Mouse (Mus musculus) midbrain, embryonic 15.5 days (tissue): ENCODE measurements at regions not wholly inside any gene's neighbourhood (a gene's known extent, or its start where the extent isn't known, plus 50 kb on each side); places are given as distances from the start of the nearest gene placed in this dataset.

Experiments used
- ATAC-seq: fragments of 200-750 bp; cut with Nextera tagmentation; replicated peaks from 2 replicates; pipeline ENCODE4 v1.8.0; 2017; ENCODE audit warnings: moderate TSS enrichment
- H3K27ac ChIP-seq: fragments of 300-500 bp; sonication (generic); 2 replicates; pipeline ENCODE4 v1.5.1; 2015; ENCODE audit warnings: mild to moderate bottlenecking, inconsistent platforms
- H3K27me3 ChIP-seq: fragments of 300-500 bp; sonication (generic); replicated peaks from 2 replicates; pipeline ENCODE4 v1.6.1; 2015; ENCODE audit warnings: inconsistent platforms
- H3K36me3 ChIP-seq: fragments of 300-500 bp; sonication (generic); replicated peaks from 2 replicates; pipeline ENCODE4 v1.6.1; 2015; ENCODE audit warnings: inconsistent platforms
- H3K4me1 ChIP-seq: fragments of 300-500 bp; sonication (generic); 2 replicates; pipeline ENCODE4 v1.6.1; 2015; ENCODE audit warnings: inconsistent platforms
- H3K4me2 ChIP-seq: fragments of 300-500 bp; sonication (generic); 2 replicates; pipeline ENCODE4 v1.6.1; 2015; ENCODE audit warnings: inconsistent platforms, mild to moderate bottlenecking, moderate library complexity
- H3K4me3 ChIP-seq: fragments of 300-500 bp; sonication (generic); 2 replicates; pipeline ENCODE4 v1.5.1; 2015; ENCODE audit warnings: mild to moderate bottlenecking, inconsistent platforms
- H3K9ac ChIP-seq: fragments of 300-500 bp; sonication (generic); 2 replicates; pipeline ENCODE4 v1.6.1; 2015; ENCODE audit warnings: mild to moderate bottlenecking, inconsistent platforms
- H3K9me3 ChIP-seq: fragments of 300-500 bp; sonication (generic); 2 replicates; pipeline ENCODE4 v1.6.1; 2016; ENCODE audit warnings: inconsistent platforms
- WGBS: fragments of 180-500 bp; shearing (Covaris S2); methylation state at CpG from one replicate; pipeline ENCODE4 v1.1.7; 2015; ENCODE audit warnings: mixed read lengths; 5-methylcytosine and 5-hydroxymethylcytosine counted together

DNA sequence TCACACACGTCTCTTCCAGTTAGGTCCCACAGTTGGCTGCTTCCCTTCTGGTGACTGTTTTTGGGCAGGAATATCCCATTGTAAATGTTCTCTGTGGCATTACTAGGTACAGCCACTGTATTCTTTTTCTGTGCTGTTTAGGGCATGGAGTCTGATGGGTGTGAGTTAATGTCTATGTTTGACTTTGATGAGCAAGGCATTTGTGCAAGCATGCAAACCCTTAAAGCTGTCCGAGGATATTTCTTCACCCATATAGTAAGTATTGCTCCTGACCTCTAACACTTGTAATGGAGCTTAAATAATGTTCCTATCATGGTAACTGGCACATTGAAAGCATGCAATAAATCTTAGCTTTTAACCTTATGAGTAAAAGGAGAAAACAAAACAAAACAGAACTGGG, 133.6 kb upstream of the Col8a1 start:
- H3K4me3 ChIP-seq = no peak overlapping the region
- H3K36me3 ChIP-seq = no peaks in the 10 kb centered on the region
- 78% methylated on average over 2 of the region's 2 CpGs for WGBS
- no peak overlapping the region for H3K27ac ChIP-seq
- no peak overlapping the region for H3K9ac ChIP-seq
- H3K4me1 ChIP-seq = no peaks in the 10 kb centered on the region
- H3K9me3 ChIP-seq = no peaks in the 10 kb centered on the region
- H3K4me2 ChIP-seq = no peak overlapping the region
- H3K27me3 ChIP-seq = no peaks in the 10 kb centered on the region
- no peak for ATAC-seq

DNA sequence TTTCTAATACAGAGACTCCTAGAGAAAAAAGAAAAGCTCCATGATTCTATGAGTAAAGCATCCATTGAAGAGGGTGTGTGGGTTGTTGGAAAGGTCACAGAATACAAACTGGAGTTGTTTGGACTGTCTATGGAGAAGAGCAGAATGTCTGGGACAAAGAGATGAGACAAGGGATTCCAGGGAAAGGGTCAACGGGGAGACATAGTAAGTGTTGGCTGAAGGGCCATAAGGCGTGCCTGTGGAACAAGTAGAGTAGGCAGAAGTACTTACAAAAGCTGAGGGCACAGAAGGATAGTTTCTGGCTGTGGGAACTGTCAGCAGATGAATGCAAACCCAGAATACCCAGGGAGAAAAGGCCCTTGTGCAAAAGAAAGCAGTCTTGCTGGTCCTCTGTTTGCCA, 134.0 kb upstream of the Col8a1 start:
- Histone ChIP-seq H3K27ac (no peak overlapping the region), H3K9me3 (no peaks in the 10 kb centered on the region), H3K9ac (no peak overlapping the region), H3K36me3 (no peaks in the 10 kb centered on the region), H3K4me1 (no peaks in the 10 kb centered on the region), H3K4me3 (no peak overlapping the region), H3K4me2 (no peak overlapping the region), H3K27me3 (no peaks in the 10 kb centered on the region)
- 78% methylated on average over 2 of the region's 2 CpGs for WGBS
- ATAC-seq = no peak

DNA sequence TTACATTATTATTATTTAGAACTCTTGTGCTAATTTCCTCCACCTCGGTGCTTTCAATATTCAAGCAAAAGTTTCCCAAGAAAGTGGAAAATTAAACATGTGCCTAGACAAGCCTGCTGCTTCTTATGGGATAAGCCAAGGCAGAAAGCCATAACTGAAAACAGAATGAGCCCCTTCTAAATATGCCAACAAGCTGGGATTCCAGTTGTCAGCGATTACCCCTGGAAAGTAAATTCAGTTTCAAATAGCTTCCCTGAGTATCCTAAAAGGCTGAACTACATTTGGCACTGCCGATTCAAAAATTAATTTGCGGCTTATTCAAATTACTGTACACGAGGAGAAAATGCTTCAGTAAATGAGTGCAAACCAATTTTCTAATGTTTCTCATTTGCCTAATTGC, 135.6 kb upstream of the Col8a1 start:
- Histone ChIP-seq H3K27ac (no peak overlapping the region), H3K27me3 (no peaks in the 10 kb centered on the region), H3K4me2 (no peak overlapping the region), H3K9me3 (no peaks in the 10 kb centered on the region), H3K4me3 (no peak overlapping the region), H3K4me1 (no peaks in the 10 kb centered on the region), H3K36me3 (no peaks in the 10 kb centered on the region), H3K9ac (no peak overlapping the region)
- 79% methylated on average over 5 of the region's 5 CpGs for WGBS
- ATAC-seq = no peak

DNA sequence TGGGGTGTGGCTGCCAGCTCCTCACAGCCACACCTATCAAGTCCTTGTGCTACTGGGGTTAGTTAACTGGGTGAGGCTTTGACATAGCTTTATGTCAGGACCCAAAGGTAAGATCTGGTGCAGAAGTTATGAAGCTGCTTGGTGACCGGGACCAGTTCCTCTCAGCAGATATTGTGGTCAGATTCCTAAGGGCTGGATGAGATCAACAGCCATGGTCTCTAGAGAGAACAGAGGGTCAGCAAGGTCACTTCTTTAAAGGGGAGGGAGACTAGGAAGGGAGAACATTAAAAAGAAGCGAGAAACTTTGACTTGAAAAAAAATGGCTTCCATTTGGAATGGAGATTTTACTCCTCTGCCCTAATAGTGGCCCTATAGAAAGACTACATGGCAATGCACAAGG, 138.6 kb upstream of the Col8a1 start:
- no peak overlapping the region for H3K4me2 ChIP-seq
- H3K9me3 ChIP-seq = no peaks in the 10 kb centered on the region
- ATAC-seq = no peak
- no peaks in the 10 kb centered on the region for H3K4me1 ChIP-seq
- H3K4me3 ChIP-seq = no peak overlapping the region
- H3K27me3 ChIP-seq = no peaks in the 10 kb centered on the region
- H3K36me3 ChIP-seq = no peaks in the 10 kb centered on the region
- H3K9ac ChIP-seq = no peak overlapping the region
- no peak overlapping the region for H3K27ac ChIP-seq
- WGBS = 91% methylated on average over 2 of the region's 2 CpGs

DNA sequence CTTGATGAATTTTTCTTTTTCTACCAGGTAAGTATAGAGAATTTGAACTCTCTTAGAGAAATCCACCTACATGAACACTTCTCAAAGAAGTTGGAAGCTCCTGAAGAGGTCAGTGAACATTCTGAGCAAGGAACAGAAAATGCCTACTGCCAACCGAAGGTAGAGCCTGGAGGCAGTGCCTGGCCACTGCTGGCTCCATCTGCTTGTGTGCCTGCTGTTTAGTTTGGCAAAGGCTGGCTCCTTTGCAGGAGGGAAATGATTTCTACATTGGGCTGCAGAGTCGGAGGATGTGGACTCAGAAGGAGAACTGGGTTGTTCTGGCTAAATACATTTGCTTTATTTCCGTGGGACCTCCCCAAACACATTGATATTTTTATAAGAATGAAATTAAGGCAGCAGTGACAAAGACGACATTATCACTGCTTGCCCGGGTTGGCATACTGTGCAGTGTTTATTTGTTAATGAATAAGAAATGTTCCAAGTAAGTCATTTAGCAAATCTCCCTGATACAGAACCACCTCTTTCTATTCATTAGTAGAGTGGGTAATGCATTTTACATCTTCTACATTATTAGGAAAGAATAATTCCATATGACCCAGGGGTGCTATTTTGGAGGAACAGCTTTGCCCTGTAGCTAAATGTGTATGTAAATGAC, 139.3 kb upstream of the Col8a1 start:
- H3K27me3 ChIP-seq = no peaks in the 10 kb centered on the region
- H3K9ac ChIP-seq = no peak overlapping the region
- ATAC-seq = no peak
- H3K27ac ChIP-seq = no peak overlapping the region
- WGBS = 72% methylated on average over 5 of the region's 5 CpGs
- H3K36me3 ChIP-seq = no peaks in the 10 kb centered on the region
- H3K4me3 ChIP-seq = no peak overlapping the region
- no peak overlapping the region for H3K4me2 ChIP-seq
- H3K4me1 ChIP-seq = no peaks in the 10 kb centered on the region
- no peaks in the 10 kb centered on the region for H3K9me3 ChIP-seq

DNA sequence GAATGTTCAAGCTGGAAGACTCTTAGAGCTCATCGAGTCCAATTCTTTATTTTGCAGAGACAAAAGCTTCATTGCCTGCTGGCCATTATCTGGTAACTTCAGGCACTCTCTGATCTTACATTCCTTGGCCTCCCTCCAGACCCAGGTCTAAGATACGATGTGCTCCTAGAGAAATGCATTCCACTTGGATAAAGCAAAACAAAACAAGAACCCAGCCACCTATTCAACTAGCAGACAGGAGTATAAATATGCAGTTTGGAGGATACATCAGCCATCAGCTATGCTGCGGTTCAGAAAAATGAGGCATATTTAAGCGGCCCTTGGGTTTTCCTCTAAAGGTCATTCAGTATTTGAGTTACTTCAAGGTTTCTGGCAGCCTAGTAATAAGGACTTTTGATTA, 146.5 kb upstream of the Col8a1 start:
- Histone ChIP-seq H3K4me3 (no peak overlapping the region), H3K9me3 (no peaks in the 10 kb centered on the region), H3K27ac (no peak overlapping the region), H3K4me2 (no peak overlapping the region), H3K9ac (no peak overlapping the region), H3K27me3 (no peaks in the 10 kb centered on the region), H3K4me1 (no peaks in the 10 kb centered on the region), H3K36me3 (no peaks in the 10 kb centered on the region)
- 64% methylated on average over 4 of the region's 4 CpGs for WGBS
- no peak for ATAC-seq

DNA sequence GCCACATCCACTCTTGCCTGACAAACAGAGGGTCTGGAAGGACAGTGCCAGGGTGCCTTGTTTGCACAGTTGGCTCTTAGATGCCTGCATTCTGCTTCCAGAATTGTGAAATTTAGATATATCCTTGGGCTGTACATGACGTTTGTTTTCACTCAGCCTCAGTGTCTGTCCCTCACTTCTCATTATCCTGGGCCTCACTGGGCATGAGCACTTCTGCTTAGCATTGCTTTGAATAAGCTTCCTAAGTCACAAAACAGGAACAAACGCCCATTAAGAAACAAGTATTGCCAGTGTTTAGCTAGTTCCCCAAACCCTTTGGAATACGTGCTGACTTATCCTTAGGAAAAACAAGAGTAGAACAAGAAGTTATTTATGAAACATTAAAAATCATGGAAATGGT, 148.0 kb upstream of the Col8a1 start:
- H3K9me3 ChIP-seq = no peaks in the 10 kb centered on the region
- ATAC-seq = no peak
- no peaks in the 10 kb centered on the region for H3K36me3 ChIP-seq
- H3K27me3 ChIP-seq = no peaks in the 10 kb centered on the region
- H3K27ac ChIP-seq = no peak overlapping the region
- H3K4me1 ChIP-seq = no peaks in the 10 kb centered on the region
- no peak overlapping the region for H3K4me3 ChIP-seq
- no peak overlapping the region for H3K9ac ChIP-seq
- 65% methylated on average over 3 of the region's 3 CpGs for WGBS
- H3K4me2 ChIP-seq = no peak overlapping the region

DNA sequence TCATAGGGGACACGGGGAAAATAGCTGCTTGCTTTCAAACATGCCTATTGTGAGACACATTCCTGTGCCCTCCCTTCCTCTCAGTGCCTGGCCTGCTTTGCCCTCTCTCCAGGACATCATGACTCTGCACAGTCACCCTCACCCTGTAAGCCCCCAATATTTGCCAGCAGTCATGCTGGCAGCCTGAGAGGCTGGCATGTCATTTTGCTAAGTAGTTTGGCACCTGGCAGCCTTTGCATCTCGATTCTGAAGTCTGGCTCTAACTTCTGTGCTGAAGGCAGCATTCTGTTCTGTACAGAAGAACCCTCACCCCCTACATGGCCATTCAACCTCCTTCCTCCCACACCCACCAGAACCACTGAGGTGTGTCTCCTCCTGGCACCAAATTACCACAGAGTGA, 157.5 kb upstream of the Col8a1 start:
- no peak overlapping the region for H3K9ac ChIP-seq
- ATAC-seq = no peak
- no peaks in the 10 kb centered on the region for H3K27me3 ChIP-seq
- 44% methylated on average over 2 of the region's 2 CpGs for WGBS
- no peak overlapping the region for H3K27ac ChIP-seq
- H3K9me3 ChIP-seq = no peaks in the 10 kb centered on the region
- H3K4me1 ChIP-seq = no peaks in the 10 kb centered on the region
- H3K4me2 ChIP-seq = no peak overlapping the region
- H3K36me3 ChIP-seq = no peaks in the 10 kb centered on the region
- no peak overlapping the region for H3K4me3 ChIP-seq

DNA sequence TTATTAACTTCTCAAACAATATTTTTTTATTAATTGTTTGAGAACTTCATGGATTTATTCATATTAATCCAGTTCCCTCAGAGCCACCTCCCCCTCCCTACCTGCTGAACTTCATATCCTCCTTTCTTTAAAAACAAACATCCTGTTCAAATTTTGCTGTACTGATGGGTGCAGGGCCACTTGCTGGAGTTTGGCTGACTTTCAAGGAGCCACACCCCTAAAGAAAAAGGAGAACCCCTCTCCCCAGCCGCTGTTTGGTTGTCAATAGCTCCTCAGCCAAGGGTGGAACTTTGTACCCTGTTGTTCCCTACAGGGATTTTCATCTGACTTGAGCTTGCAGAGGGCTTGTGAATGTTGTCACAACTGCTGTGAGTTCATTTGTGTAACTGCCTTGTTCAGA, 160.0 kb upstream of the Col8a1 start:
- H3K36me3 ChIP-seq = no peaks in the 10 kb centered on the region
- H3K9me3 ChIP-seq = no peaks in the 10 kb centered on the region
- no peak overlapping the region for H3K27ac ChIP-seq
- no peaks in the 10 kb centered on the region for H3K4me1 ChIP-seq
- H3K27me3 ChIP-seq = no peaks in the 10 kb centered on the region
- ATAC-seq = no peak
- H3K4me3 ChIP-seq = no peak overlapping the region
- H3K9ac ChIP-seq = no peak overlapping the region
- WGBS = 69% methylated on average over 1 of the region's 1 CpGs
- H3K4me2 ChIP-seq = no peak overlapping the region

DNA sequence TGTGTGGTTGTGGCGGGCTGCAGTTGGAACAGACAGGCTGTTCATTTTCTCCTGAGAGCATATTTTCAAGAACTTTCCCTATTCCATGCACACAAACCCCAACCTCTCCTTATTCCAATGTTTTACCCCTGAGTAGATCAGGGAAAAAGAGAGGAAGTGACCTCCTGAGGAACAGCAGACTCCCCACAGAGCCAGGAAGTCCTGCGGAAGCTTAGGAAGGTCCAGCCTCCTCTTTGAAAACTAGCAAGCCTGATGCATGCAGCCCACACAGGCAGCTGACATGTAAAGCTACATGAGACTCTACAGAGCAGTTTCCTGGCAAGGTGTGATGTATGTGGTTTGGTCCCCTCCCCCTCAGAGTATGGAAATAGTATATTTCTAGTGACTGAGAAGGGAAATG, 160.9 kb upstream of the Col8a1 start:
- Histone ChIP-seq H3K36me3 (no peaks in the 10 kb centered on the region), H3K4me1 (no peaks in the 10 kb centered on the region), H3K4me2 (no peak overlapping the region), H3K27ac (no peak overlapping the region), H3K9ac (no peak overlapping the region), H3K9me3 (no peaks in the 10 kb centered on the region), H3K4me3 (no peak overlapping the region), H3K27me3 (no peaks in the 10 kb centered on the region)
- WGBS = 89% methylated on average over 2 of the region's 2 CpGs
- no peak for ATAC-seq

DNA sequence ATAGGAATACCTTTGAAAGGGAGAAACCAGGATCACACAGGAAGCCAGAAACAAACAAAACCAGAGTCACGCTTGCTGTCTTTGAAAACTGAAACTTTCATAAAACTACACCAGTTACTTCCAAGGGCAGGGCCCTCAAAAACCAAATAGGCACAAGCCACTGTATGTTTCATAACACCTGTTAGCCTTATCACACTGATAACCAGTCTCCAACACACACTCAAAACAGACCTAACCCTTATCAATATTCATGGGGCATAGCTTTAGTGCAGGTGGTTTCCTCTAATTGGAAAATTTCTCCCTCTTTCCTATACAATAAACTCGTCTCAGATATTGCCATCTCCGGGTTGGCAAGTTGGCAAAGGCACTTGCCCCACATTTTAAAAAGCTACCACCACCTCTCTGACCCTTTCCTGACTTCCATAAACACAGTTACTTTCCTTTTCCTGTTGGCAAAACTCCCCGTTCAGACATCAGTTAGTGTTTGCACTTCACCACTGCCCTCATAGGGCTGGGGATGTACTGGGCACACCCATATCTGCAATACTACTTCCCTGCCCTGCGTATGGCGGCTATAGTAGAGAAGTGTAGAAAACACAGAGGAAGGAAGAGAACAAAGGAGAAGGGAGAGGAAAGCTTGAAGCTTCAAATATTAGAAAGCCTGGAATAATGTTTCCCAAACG, 169.1 kb upstream of the Col8a1 start:
- no peak overlapping the region for H3K27ac ChIP-seq
- no peaks in the 10 kb centered on the region for H3K36me3 ChIP-seq
- WGBS = 68% methylated on average over 7 of the region's 7 CpGs
- ATAC-seq = no peak
- H3K4me3 ChIP-seq = no peak overlapping the region
- H3K4me2 ChIP-seq = no peak overlapping the region
- H3K4me1 ChIP-seq = no peaks in the 10 kb centered on the region
- H3K9me3 ChIP-seq = no peaks in the 10 kb centered on the region
- H3K27me3 ChIP-seq = no peaks in the 10 kb centered on the region
- no peak overlapping the region for H3K9ac ChIP-seq

DNA sequence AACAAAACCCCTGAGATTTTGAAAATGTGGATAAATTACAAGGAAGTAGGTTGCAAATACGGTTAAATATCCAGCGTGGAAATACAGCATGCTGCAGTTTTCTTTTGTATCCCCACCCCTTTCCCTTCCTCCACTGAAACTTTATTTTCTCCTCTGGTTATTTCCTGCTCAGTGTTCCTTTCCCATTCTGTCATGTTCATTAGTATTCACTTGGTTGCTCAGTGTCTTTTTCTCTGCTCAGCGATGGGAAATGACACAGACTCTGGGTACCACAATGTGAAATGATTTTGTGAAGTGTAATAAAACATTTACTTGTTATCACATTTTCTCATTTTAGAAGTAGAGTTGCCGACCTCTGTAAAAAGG, 169.6 kb upstream of the Col8a1 start:
- Histone ChIP-seq H3K4me3 (no peak overlapping the region), H3K9me3 (no peaks in the 10 kb centered on the region), H3K4me2 (no peak overlapping the region), H3K27ac (no peak overlapping the region), H3K27me3 (no peaks in the 10 kb centered on the region), H3K36me3 (no peaks in the 10 kb centered on the region), H3K4me1 (no peaks in the 10 kb centered on the region), H3K9ac (no peak overlapping the region)
- 63% methylated on average over 4 of the region's 4 CpGs for WGBS
- ATAC-seq = peak; percentile 60; the same call in 1 of the 2 replicates

DNA sequence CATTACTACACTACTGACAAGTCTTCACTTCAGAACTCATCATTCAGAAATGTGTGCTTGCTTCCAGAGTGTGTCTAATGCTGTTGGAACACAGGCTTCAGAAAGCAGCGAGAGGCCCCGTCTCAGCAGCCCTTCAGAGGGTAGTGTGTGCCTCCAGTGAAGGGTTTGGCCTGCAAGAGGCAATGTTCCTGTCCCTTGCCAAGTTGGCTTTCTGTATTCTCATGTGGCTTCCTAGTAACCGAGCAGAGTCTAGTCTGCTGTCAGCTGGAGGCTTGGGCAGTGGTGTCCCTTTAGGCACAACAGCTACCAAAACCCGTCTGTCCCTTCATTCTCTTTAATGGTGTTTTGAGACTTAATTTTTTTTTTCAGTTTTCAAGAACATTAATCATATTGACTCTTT, 173.3 kb upstream of the Col8a1 start:
- no peaks in the 10 kb centered on the region for H3K9me3 ChIP-seq
- no peak overlapping the region for H3K4me3 ChIP-seq
- 75% methylated on average over 4 of the region's 4 CpGs for WGBS
- H3K4me2 ChIP-seq = no peak overlapping the region
- no peaks in the 10 kb centered on the region for H3K4me1 ChIP-seq
- no peak for ATAC-seq
- H3K27me3 ChIP-seq = no peaks in the 10 kb centered on the region
- H3K27ac ChIP-seq = no peak overlapping the region
- H3K9ac ChIP-seq = no peak overlapping the region
- H3K36me3 ChIP-seq = no peaks in the 10 kb centered on the region
